Mouse (Mus musculus) kidney, adult 8-10 months (tissue): Measurements from ENCODE around the gene Gm1123.

Experiments
- DNase-seq, 2 experiments: peaks; one replicate each; pipeline ENCODE4 v3.0.0; 2022

The Gm1123 gene

GRCm38 (mm10) chr9:98999881-99000339, 35.6 kb downstream of the Gm1123 start:
- no peak for DNase-seq

- no peak for DNase-seq
Observed at GRCm38 (mm10) chr9:98994103-98994502, 41.4 kb downstream of the Gm1123 start.

GRCm38 (mm10) chr9:98987131-98987530, 48.4 kb downstream of the Gm1123 start:
- DNase-seq: no peak

- no peak for DNase-seq
Observed at GRCm38 (mm10) chr9:98986476-98987096, 48.9 kb downstream of the Gm1123 start.

GRCm38 (mm10) chr9:98985800-98986475, 49.6 kb downstream of the Gm1123 start, which contains the start of gene Faim:
Faim (plus strand) TSS chr9:98986373.
- peak; percentile 99 to 100 for DNase-seq

- DNase-seq: peak; percentile 78 to 91
Observed at GRCm38 (mm10) chr9:98979431-98980416, 55.8 kb downstream of the Gm1123 start.

GRCm38 (mm10) chr9:98976520-98976919, 59.0 kb downstream of the Gm1123 start:
- DNase-seq: no peak

- no peak for DNase-seq
Observed at GRCm38 (mm10) chr9:98976081-98976480, 59.4 kb downstream of the Gm1123 start.

GRCm38 (mm10) chr9:98974898-98975297, 60.6 kb downstream of the Gm1123 start:
- DNase-seq: no peak

GRCm38 (mm10) chr9:98973561-98973960, 62.0 kb downstream of the Gm1123 start:
- no peak for DNase-seq

GRCm38 (mm10) chr9:98973101-98973521, 62.4 kb downstream of the Gm1123 start:
- no peak for DNase-seq

- no peak for DNase-seq
Observed at GRCm38 (mm10) chr9:98965084-98965483, 70.4 kb downstream of the Gm1123 start.

- no peak for DNase-seq
Observed at GRCm38 (mm10) chr9:98963661-98964060, 71.9 kb downstream of the Gm1123 start.

GRCm38 (mm10) chr9:98962478-98963142, 72.9 kb downstream of the Gm1123 start:
- DNase-seq: no peak

GRCm38 (mm10) chr9:98961591-98962477, 73.7 kb downstream of the Gm1123 start:
- DNase-seq: no peak

- no peak for DNase-seq
Observed at GRCm38 (mm10) chr9:98960348-98960747, 75.2 kb downstream of the Gm1123 start.

- DNase-seq: no peak
Observed at GRCm38 (mm10) chr9:98959851-98960250, 75.7 kb downstream of the Gm1123 start.

- DNase-seq: no peak
Observed at GRCm38 (mm10) chr9:98958628-98959027, 76.9 kb downstream of the Gm1123 start.

- DNase-seq: no peak
Observed at GRCm38 (mm10) chr9:98957751-98958351, 77.7 kb downstream of the Gm1123 start.
